Mouse (Mus musculus) stomach, postnatal 0 days (tissue): Measurements from ENCODE around the gene Sod1.

Source experiments
- CTCF ChIP-seq: IDR thresholded peaks from 2 replicates; pipeline ENCODE4 v1.5.1; 2016; ENCODE audit warnings: antibody characterized with exemption, low read depth, mild to moderate bottlenecking, moderate library complexity
- EP300 ChIP-seq: optimal IDR thresholded peaks from 2 replicates; pipeline ENCODE3; 2016; ENCODE audit warnings: antibody characterized with exemption

GRCm38 (mm10) chr16:90275521-90275920 is 55.0 kb downstream of the Sod1 start:
- TF ChIP-seq CTCF (no peak), EP300 (no peak)
